Mouse (Mus musculus) forebrain, postnatal 0 days (tissue): Measurements from ENCODE around the gene 9930111J21Rik2. TPM values are rescaled to one million over a fixed set of nuclear protein-coding genes. Genes with fewer than 3 reads are reported as not detected.

Experiments
- polyA plus RNA-seq: library from polyadenylated mRNA; unstranded; fragments of >200 nt; fragmentation: Nextera tagmentation; extraction: Ambion mirVana; gene quantifications from 2 replicates; pipeline ENCODE4 v1.2.1, GENCODE M21; 2015
- total RNA-seq: library from RNA; depleted of rRNA; stranded (reverse); fragments of >200 nt; gene quantifications from 2 replicates; pipeline ENCODE4 v1.2.3, GENCODE M21; 2014; rRNA removed

The 9930111J21Rik2 gene
- total and polyA plus RNA-seq, 2 experiments from 2014 or later: 0.29 to 1.0 TPM

Other genes starting within 250 kb of the 9930111J21Rik2 start
- 42.2 and 47.1 TPM in 2 replicates for gene Trim41, start 233.9 kb downstream of the 9930111J21Rik2 start, total RNA-seq
- 4.4 TPM in 2 replicates for gene Trim41, start 233.9 kb downstream of the 9930111J21Rik2 start, polyA plus RNA-seq
- gene Trim7, start 225.1 kb downstream of the 9930111J21Rik2 start, total RNA-seq: 5.6 and 9.5 TPM in 2 replicates
- gene Trim7, start 225.1 kb downstream of the 9930111J21Rik2 start, polyA plus RNA-seq: 1.9 and 2.5 TPM in 2 replicates
- 8.0 and 9.3 TPM in 2 replicates for gene Gm12184, start 224.6 kb downstream of the 9930111J21Rik2 start, total RNA-seq
- gene Gm12184, start 224.6 kb downstream of the 9930111J21Rik2 start, polyA plus RNA-seq: 3.7 and 5.0 TPM in 2 replicates
- 3.0 and 6.7 TPM in 2 replicates for gene Irgm1, start 179.6 kb downstream of the 9930111J21Rik2 start, total RNA-seq
- gene Irgm1, start 179.6 kb downstream of the 9930111J21Rik2 start, polyA plus RNA-seq: 3.5 and 4.9 TPM in 2 replicates
- gene Gm5431, start 149.0 kb downstream of the 9930111J21Rik2 start, total RNA-seq: 0.29 and 0.38 TPM in 2 replicates
- 0.10 and 0.19 TPM in 2 replicates for gene Gm5431, start 149.0 kb downstream of the 9930111J21Rik2 start, polyA plus RNA-seq
- 1.8 TPM in 2 replicates for gene Psme2b, start 105.1 kb downstream of the 9930111J21Rik2 start, total RNA-seq
- 1.5 and 2.0 TPM in 2 replicates for gene Psme2b, start 105.1 kb downstream of the 9930111J21Rik2 start, polyA plus RNA-seq
- not detected in 2 replicates for gene Olfr56, start 72.4 kb downstream of the 9930111J21Rik2 start, total RNA-seq
- not detected in 2 replicates for gene Olfr56, start 72.4 kb downstream of the 9930111J21Rik2 start, polyA plus RNA-seq
- gene 9930111J21Rik1, start 71.8 kb downstream of the 9930111J21Rik2 start, total RNA-seq: 0.52 and 0.92 TPM in 2 replicates
- gene 9930111J21Rik1, start 71.8 kb downstream of the 9930111J21Rik2 start, polyA plus RNA-seq: 0.10 and 0.24 TPM in 2 replicates
- not detected in 2 replicates for gene Gm12185, start 59.0 kb downstream of the 9930111J21Rik2 start, total RNA-seq
- gene Gm12185, start 59.0 kb downstream of the 9930111J21Rik2 start, polyA plus RNA-seq: not detected in 2 replicates
- 0.48 TPM in 1 of 2 replicates, not detected in the other for gene Tgtp1, start 57.1 kb downstream of the 9930111J21Rik2 start, total RNA-seq
- 0.26 and 0.28 TPM in 2 replicates for gene Tgtp1, start 57.1 kb downstream of the 9930111J21Rik2 start, polyA plus RNA-seq
- gene Tgtp2, start 13.0 kb upstream of the 9930111J21Rik2 start, total RNA-seq: 0.46 TPM in 1 of 2 replicates, not detected in the other
- gene Tgtp2, start 13.0 kb upstream of the 9930111J21Rik2 start, polyA plus RNA-seq: 0.13 TPM in 1 of 2 replicates, not detected in the other
- 1.2 and 1.6 TPM in 2 replicates for gene Ifi47, start 25.3 kb upstream of the 9930111J21Rik2 start, total RNA-seq
- gene Ifi47, start 25.3 kb upstream of the 9930111J21Rik2 start, polyA plus RNA-seq: 0.67 and 0.70 TPM in 2 replicates
- 0.05 TPM in 1 of 2 replicates, not detected in the other for gene Olfr1396, start 63.6 kb upstream of the 9930111J21Rik2 start, total RNA-seq
- gene Olfr1396, start 63.6 kb upstream of the 9930111J21Rik2 start, polyA plus RNA-seq: 0.05 TPM in 1 of 2 replicates, not detected in the other
- not detected in 2 replicates for gene Olfr1395, start 91.0 kb upstream of the 9930111J21Rik2 start, total RNA-seq
- not detected in 2 replicates for gene Olfr1395, start 91.0 kb upstream of the 9930111J21Rik2 start, polyA plus RNA-seq
- not detected in 2 replicates for gene Olfr1394, start 103.1 kb upstream of the 9930111J21Rik2 start, total RNA-seq
- gene Olfr1394, start 103.1 kb upstream of the 9930111J21Rik2 start, polyA plus RNA-seq: not detected in 2 replicates
- 0.08 and 0.14 TPM in 2 replicates for gene Btnl9, start 135.9 kb upstream of the 9930111J21Rik2 start, total RNA-seq
- gene Btnl9, start 135.9 kb upstream of the 9930111J21Rik2 start, polyA plus RNA-seq: 0.16 TPM in 1 of 2 replicates, not detected in the other
- 55.8 and 59.5 TPM in 2 replicates for gene Zfp62, start 152.1 kb upstream of the 9930111J21Rik2 start, total RNA-seq
- 23.9 and 25.5 TPM in 2 replicates for gene Zfp62, start 152.1 kb upstream of the 9930111J21Rik2 start, polyA plus RNA-seq
- 63.3 and 75.7 TPM in 2 replicates for gene Mgat1, start 192.9 kb upstream of the 9930111J21Rik2 start, total RNA-seq
- 25.3 and 28.1 TPM in 2 replicates for gene Mgat1, start 192.9 kb upstream of the 9930111J21Rik2 start, polyA plus RNA-seq
- 0.08 and 0.48 TPM in 2 replicates for gene Olfr1393, start 227.1 kb upstream of the 9930111J21Rik2 start, total RNA-seq
- 0.10 TPM in 1 of 2 replicates, not detected in the other for gene Olfr1393, start 227.1 kb upstream of the 9930111J21Rik2 start, polyA plus RNA-seq
- 0.31 and 0.95 TPM in 2 replicates for gene Olfr1392, start 234.0 kb upstream of the 9930111J21Rik2 start, total RNA-seq
- 0.12 TPM in 1 of 2 replicates, not detected in the other for gene Olfr1392, start 234.0 kb upstream of the 9930111J21Rik2 start, polyA plus RNA-seq